Mouse (Mus musculus) E14TG2a.4 (cell line): Measurements from ENCODE around the gene Nup107.
"Not testable (repeated sequence)": the region's sequence is repeated elsewhere in the genome, so short reads cannot be mapped to it uniquely, and the experiment has no call there.

Experiments
- CTCF ChIP-seq: conservative IDR thresholded peaks from 2 replicates; pipeline ENCODE4 v1.5.1; 2014; ENCODE audit warnings: low read length
- NANOG ChIP-seq: IDR thresholded peaks from 2 replicates; pipeline ENCODE4 v1.6.1; 2014; ENCODE audit warnings: borderline replicate concordance, low read length, mixed read lengths
- POU5F1 ChIP-seq: IDR thresholded peaks from 2 replicates; pipeline ENCODE4 v1.6.1; 2014; ENCODE audit warnings: low read length, borderline replicate concordance

- TF ChIP-seq CTCF, NANOG, POU5F1: not testable (repeated sequence)
These were observed 34.2 kb downstream of the Nup107 start for GRCm38 (mm10) chr10:117758344-117758743.
